Mouse (Mus musculus) fibroblast of lung, adult 2 months (primary cell): ENCODE measurements at regions not wholly inside any gene's neighbourhood (a gene's known extent, or its start where the extent isn't known, plus 50 kb on each side); places are given as distances from the start of the nearest gene placed in this dataset.
"Not testable (repeated sequence)": the region's sequence is repeated elsewhere in the genome, so short reads cannot be mapped to it uniquely, and the experiment has no call there.

ENCODE experiments used
- DNase-seq: peaks from one replicate; pipeline ENCODE4 v3.0.0-alpha.2; 2011; ENCODE audit warnings: low read depth

GRCm38 (mm10) chr5:17208554-17209283 is 164.3 kb upstream of the Speer4f2 start:
- DNase-seq, result no peak

- DNase-seq, result no peak
Observed at GRCm38 (mm10) chr5:17210723-17211245, 162.2 kb upstream of the Speer4f2 start.

GRCm38 (mm10) chr5:17223542-17223941 is 149.4 kb upstream of the Speer4f2 start:
- not testable (repeated sequence) for DNase-seq

GRCm38 (mm10) chr5:17247732-17248606 is 125.0 kb upstream of the Speer4f2 start:
- DNase-seq, result no peak

GRCm38 (mm10) chr5:17260541-17261325 is 112.2 kb upstream of the Speer4f2 start:
- DNase-seq, result no peak

- DNase-seq, result peak; percentile 46
Observed at GRCm38 (mm10) chr5:17262126-17262525, 110.9 kb upstream of the Speer4f2 start.

GRCm38 (mm10) chr5:17271153-17271552 is 101.8 kb upstream of the Speer4f2 start:
- no peak for DNase-seq

GRCm38 (mm10) chr5:17271722-17272479 is 101.1 kb upstream of the Speer4f2 start:
- no peak for DNase-seq

GRCm38 (mm10) chr5:17275346-17275745 is 97.6 kb upstream of the Speer4f2 start:
- DNase-seq, result no peak

- no peak for DNase-seq
Observed at GRCm38 (mm10) chr5:17276782-17277578, 96.0 kb upstream of the Speer4f2 start.

- DNase-seq, result peak; percentile 49
Observed at GRCm38 (mm10) chr5:17280203-17280602, 92.8 kb upstream of the Speer4f2 start.

- DNase-seq, result no peak
Observed at GRCm38 (mm10) chr5:17280951-17281350, 92.0 kb upstream of the Speer4f2 start.

- no peak for DNase-seq
Observed at GRCm38 (mm10) chr5:17289028-17289427, 84.0 kb upstream of the Speer4f2 start.

- no peak for DNase-seq
Observed at GRCm38 (mm10) chr5:17292559-17292958, 80.4 kb upstream of the Speer4f2 start.

- peak; percentile 36 for DNase-seq
Observed at GRCm38 (mm10) chr5:17296571-17297035, 76.4 kb upstream of the Speer4f2 start.

GRCm38 (mm10) chr5:17299846-17300245 is 73.1 kb upstream of the Speer4f2 start:
- no peak for DNase-seq

- DNase-seq, result no peak
Observed at GRCm38 (mm10) chr5:17321501-17321900, 51.5 kb upstream of the Speer4f2 start.
